Mouse (Mus musculus) T-helper 1 cell (primary cell): ENCODE measurements around the gene Fbxw25.
"Not testable (repeated sequence)": the region's sequence is repeated elsewhere in the genome, so short reads cannot be mapped to it uniquely, and the experiment has no call there.

ENCODE experiments used
- in situ Hi-C: fragments of 300-600 bp; cut with MboI, MseI; formaldehyde crosslinking; loops from one replicate; pipeline ENCODE4 v1.15.1; 2025; ENCODE audit warnings: high pct_unique_total_duplicates

Gene Fbxw25

GRCm38 (mm10) chr9:109664552-109664951 is at the start of gene Fbxw25:
Gene Fbxw25 (minus strand): TSS chr9:109664652.
- in situ Hi-C loops: not testable (repeated sequence)

GRCm38 (mm10) chr9:109702600-109702999 is 38.1 kb upstream of the Fbxw25 start, which contains the start of gene Fbxw18:
Gene Fbxw18 (minus strand): TSS chr9:109702700.
- in situ Hi-C loops: loop anchor here (25.0 kb wide), 1 partner anchor 1165 kb away; no protein-coding TSS in a partner anchor

GRCm38 (mm10) chr9:109685299-109685698 is 20.8 kb upstream of the Fbxw25 start:
- in situ Hi-C loops: loop anchor here (10.0 kb wide), 1 partner anchor 170 kb away; no protein-coding TSS in a partner anchor

- in situ Hi-C loops: not testable (repeated sequence)
Measured at GRCm38 (mm10) chr9:109625957-109626356, 38.5 kb downstream of the Fbxw25 start, which contains the start of gene Fbxw24. Gene Fbxw24 (minus strand): TSS chr9:109626057.

GRCm38 (mm10) chr9:109606837-109607236 is 57.6 kb downstream of the Fbxw25 start:
- in situ Hi-C loops: not testable (repeated sequence)

- in situ Hi-C loops: not testable (repeated sequence)
Measured at GRCm38 (mm10) chr9:109602128-109602527, 62.3 kb downstream of the Fbxw25 start.

GRCm38 (mm10) chr9:109597226-109597625 is 67.2 kb downstream of the Fbxw25 start:
- in situ Hi-C loops: no loop called here
